In the genomic region with DNA sequence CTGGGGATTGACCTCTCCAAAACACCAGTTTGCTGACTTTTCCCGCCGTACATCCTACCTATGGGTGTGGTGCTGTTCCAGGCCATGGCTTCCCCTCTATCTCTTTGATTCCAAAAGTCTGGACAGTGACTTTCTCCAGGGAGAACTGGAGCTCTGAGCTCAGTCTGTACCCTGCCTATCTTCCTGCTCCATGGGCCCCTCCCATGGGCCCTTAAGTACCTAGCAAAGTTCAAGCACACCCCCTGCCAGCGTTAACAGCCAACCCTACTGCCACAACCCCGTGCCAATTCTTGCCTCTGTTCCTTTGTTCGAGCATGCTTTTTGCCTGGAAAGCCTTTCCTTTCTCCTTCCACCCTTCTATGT, we compare ENCODE assay signal across 7 mouse cellular contexts. TPM values are rescaled to one million over a fixed set of nuclear protein-coding genes. Genes with fewer than 3 reads are reported as not detected.
DNase-seq lines count a peak whose midpoint lies in the region; ATAC-seq lines count a peak whose summit lies in the region.

No protein-coding gene starts in this region.

- DNase-seq in neural tube, embryonic 11.5 days (ENCODE audit: low spot score), result no peak
- no peak for DNase-seq in neural tube, embryonic 10.5 days (ENCODE audit: extremely low spot score, low spot score)
- no peak for DNase-seq in liver, embryonic 11.5 days (ENCODE audit: low spot score)
- no peak for DNase-seq in layer of hippocampus, adult 9-11 months
- no peak for DNase-seq in layer of hippocampus, postnatal 14 days (ENCODE audit: low spot score in 2 of 2)

- H3K27me3 ChIP-seq in neural tube, embryonic 11.5 days (ENCODE audit: control insufficient read depth, insufficient read depth, low read length), result no peaks in the 10 kb centered on the region
- no peaks in the 10 kb centered on the region for H3K27me3 ChIP-seq in forebrain, embryonic 12.5 days
- no peaks in the 10 kb centered on the region for H3K27me3 ChIP-seq in liver, embryonic 11.5 days (replicated peaks; ENCODE audit: control insufficient read depth, insufficient read depth, low read length)
- no peaks in the 10 kb centered on the region for H3K27me3 ChIP-seq in stomach, embryonic 15.5 days (replicated peaks)

- H3K9me3 ChIP-seq in neural tube, embryonic 11.5 days (ENCODE audit: control insufficient read depth, low read length), result no peaks in the 10 kb centered on the region
- no peaks in the 10 kb centered on the region for H3K9me3 ChIP-seq in forebrain, embryonic 12.5 days
- H3K9me3 ChIP-seq in liver, embryonic 11.5 days (ENCODE audit: control insufficient read depth, low read length), result no peaks in the 10 kb centered on the region
- no peaks in the 10 kb centered on the region for H3K9me3 ChIP-seq in stomach, embryonic 15.5 days

- H3K4me3 ChIP-seq in neural tube, embryonic 11.5 days (ENCODE audit: low read depth, low read length), result peak overlapping the region; percentile 79
- peak overlapping the region; percentile 77 for H3K4me3 ChIP-seq in forebrain, embryonic 12.5 days (replicated peaks)
- peak overlapping the region; percentile 71 for H3K4me3 ChIP-seq in liver, embryonic 11.5 days (ENCODE audit: low read depth, low read length)
- peak overlapping the region; percentile 62 for H3K4me3 ChIP-seq in stomach, embryonic 15.5 days (replicated peaks)

- ATAC-seq in neural tube, embryonic 11.5 days (ENCODE audit: insufficient read depth, low FRiP score, low TSS enrichment), result peak; percentile 51
- no peak; the same call in none of the 2 replicates for ATAC-seq in forebrain, embryonic 12.5 days (ENCODE audit: low FRiP score)
- ATAC-seq in liver, embryonic 11.5 days (replicated peaks; ENCODE audit: low FRiP score), result peak; percentile 32; the same call in 1 of the 2 replicates
- peak; percentile 20; the same call in 1 of the 2 replicates for ATAC-seq in stomach, embryonic 15.5 days (ENCODE audit: insufficient read depth, low FRiP score, low read depth)

- H3K4me2 ChIP-seq in neural tube, embryonic 11.5 days (ENCODE audit: low read depth), result peak overlapping the region; percentile 83
- peak overlapping the region; percentile 97 for H3K4me2 ChIP-seq in forebrain, embryonic 12.5 days
- H3K4me2 ChIP-seq in liver, embryonic 11.5 days, result peak overlapping the region; percentile 87
- H3K4me2 ChIP-seq in stomach, embryonic 15.5 days, result peak overlapping the region; percentile 83

- H3K4me1 ChIP-seq in neural tube, embryonic 11.5 days (ENCODE audit: control insufficient read depth, insufficient read depth, low read length), result peaks cover 3% of the 10 kb centered on the region; the same call in 1 of the 2 replicates
- peaks cover 17% of the 10 kb centered on the region for H3K4me1 ChIP-seq in forebrain, embryonic 12.5 days
- peaks cover 31% of the 10 kb centered on the region for H3K4me1 ChIP-seq in liver, embryonic 11.5 days (replicated peaks; ENCODE audit: control insufficient read depth, insufficient read depth, low read length)
- H3K4me1 ChIP-seq in stomach, embryonic 15.5 days, result peaks cover 21% of the 10 kb centered on the region

- H3K9ac ChIP-seq in neural tube, embryonic 11.5 days (ENCODE audit: low read length), result peak overlapping the region; percentile 78
- H3K9ac ChIP-seq in forebrain, embryonic 12.5 days, result peak overlapping the region; percentile 74
- H3K9ac ChIP-seq in liver, embryonic 11.5 days (ENCODE audit: low read depth, low read length), result peak overlapping the region; percentile 76
- peak overlapping the region; percentile 51 for H3K9ac ChIP-seq in stomach, embryonic 15.5 days

- H3K27ac ChIP-seq in neural tube, embryonic 11.5 days (ENCODE audit: low read depth, low read length), result peak overlapping the region; percentile 58
- peak overlapping the region; percentile 76 for H3K27ac ChIP-seq in forebrain, embryonic 12.5 days
- H3K27ac ChIP-seq in liver, embryonic 11.5 days (ENCODE audit: low read depth, low read length), result peak overlapping the region; percentile 67
- H3K27ac ChIP-seq in stomach, embryonic 15.5 days, result peak overlapping the region; percentile 68

- no peaks in the 10 kb centered on the region for H3K36me3 ChIP-seq in neural tube, embryonic 11.5 days (ENCODE audit: control insufficient read depth, insufficient read depth, low read length)
- peaks cover 14% of the 10 kb centered on the region for H3K36me3 ChIP-seq in forebrain, embryonic 12.5 days (replicated peaks)
- H3K36me3 ChIP-seq in liver, embryonic 11.5 days (ENCODE audit: control insufficient read depth, insufficient read depth, low read length), result peaks cover 14% of the 10 kb centered on the region; the same call in 1 of the 2 replicates
- H3K36me3 ChIP-seq in stomach, embryonic 15.5 days, result peaks cover 11% of the 10 kb centered on the region; the same call in 1 of the 2 replicates

- 28% methylated on average over 5 of the region's 5 CpGs for WGBS in neural tube, embryonic 11.5 days
- WGBS in forebrain, embryonic 12.5 days, result 26% methylated on average over 5 of the region's 5 CpGs
- 26% methylated on average over 5 of the region's 5 CpGs for WGBS in liver, embryonic 11.5 days
- 25% methylated on average over 5 of the region's 5 CpGs for WGBS in stomach, embryonic 15.5 days

RNA-seq across cellular contexts. Expression of gene Dsn1, which starts 0.3 kb away (rescaled TPM):
- 41.6 and 48.7 TPM in 2 replicates for polyA plus RNA-seq in neural tube, embryonic 11.5 days (2014; fragmentation: Nextera tagmentation; extraction: Ambion mirVana)
- polyA plus RNA-seq in forebrain, embryonic 12.5 days (2016; fragmentation: Nextera tagmentation; extraction: Ambion mirVana), result 53.4 and 53.7 TPM in 2 replicates
- 45.0 and 45.7 TPM in 2 replicates for polyA plus RNA-seq in liver, embryonic 11.5 days (2014; fragmentation: Nextera tagmentation; extraction: Ambion mirVana)
- polyA plus RNA-seq in stomach, embryonic 15.5 days (2015; fragmentation: Nextera tagmentation; extraction: Ambion mirVana), result 27.3 and 29.6 TPM in 2 replicates
- total RNA-seq in layer of hippocampus, postnatal 14 days (2021), result 1 to 10 TPM; 4.0 to 5.4 TPM

RNA-seq across cellular contexts. Expression of gene Ndrg3, which starts 15.4 kb away (rescaled TPM):
- polyA plus RNA-seq in neural tube, embryonic 11.5 days (2014; fragmentation: Nextera tagmentation; extraction: Ambion mirVana), result 54.2 and 58.9 TPM in 2 replicates
- 50.5 and 54.0 TPM in 2 replicates for polyA plus RNA-seq in forebrain, embryonic 12.5 days (2016; fragmentation: Nextera tagmentation; extraction: Ambion mirVana)
- 58.9 and 68.3 TPM in 2 replicates for polyA plus RNA-seq in liver, embryonic 11.5 days (2014; fragmentation: Nextera tagmentation; extraction: Ambion mirVana)
- 39.5 and 44.0 TPM in 2 replicates for polyA plus RNA-seq in stomach, embryonic 15.5 days (2015; fragmentation: Nextera tagmentation; extraction: Ambion mirVana)
- 100 to 1,000 TPM; 457 to 474 TPM for total RNA-seq in layer of hippocampus, postnatal 14 days (2021)
